Mouse (Mus musculus) cerebellum, adult 9-11 months (tissue): ENCODE data around the gene Abcg5.

ENCODE experiments used
- DNase-seq: peaks from one replicate; pipeline ENCODE4 v3.0.0; 2022

Gene Abcg5

GRCm38 (mm10) chr17:84642324-84642723, 40.5 kb downstream of the Abcg5 start:
- DNase-seq = no peak

- no peak for DNase-seq
Observed at GRCm38 (mm10) chr17:84641893-84642292, 40.9 kb downstream of the Abcg5 start.

- no peak for DNase-seq
Observed at GRCm38 (mm10) chr17:84639796-84640378, 42.9 kb downstream of the Abcg5 start.

- no peak for DNase-seq
Observed at GRCm38 (mm10) chr17:84637971-84638370, 44.8 kb downstream of the Abcg5 start.

DNA sequence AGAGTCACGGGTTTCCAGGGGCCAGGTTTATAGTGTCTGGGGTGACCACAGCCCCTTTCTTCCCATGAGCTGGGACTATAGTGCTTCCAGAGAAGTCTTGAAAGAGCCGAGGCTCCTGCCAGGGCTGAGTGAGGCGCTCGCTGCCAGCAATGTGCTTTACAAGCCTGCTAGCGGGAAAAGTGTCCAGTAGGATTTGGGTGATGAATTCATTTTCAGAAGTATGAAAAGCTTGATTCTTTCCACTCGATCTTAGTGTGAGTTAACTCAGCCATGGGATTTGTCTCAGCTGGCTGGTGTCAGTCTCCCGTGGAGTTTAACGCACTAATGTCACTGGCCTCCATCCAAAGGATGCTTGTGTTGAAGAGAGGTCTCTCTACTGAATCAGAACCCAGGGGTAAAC, 46.5 kb downstream of the Abcg5 start:
- no peak for DNase-seq

GRCm38 (mm10) chr17:84633443-84633842, 49.4 kb downstream of the Abcg5 start:
- no peak for DNase-seq

DNA sequence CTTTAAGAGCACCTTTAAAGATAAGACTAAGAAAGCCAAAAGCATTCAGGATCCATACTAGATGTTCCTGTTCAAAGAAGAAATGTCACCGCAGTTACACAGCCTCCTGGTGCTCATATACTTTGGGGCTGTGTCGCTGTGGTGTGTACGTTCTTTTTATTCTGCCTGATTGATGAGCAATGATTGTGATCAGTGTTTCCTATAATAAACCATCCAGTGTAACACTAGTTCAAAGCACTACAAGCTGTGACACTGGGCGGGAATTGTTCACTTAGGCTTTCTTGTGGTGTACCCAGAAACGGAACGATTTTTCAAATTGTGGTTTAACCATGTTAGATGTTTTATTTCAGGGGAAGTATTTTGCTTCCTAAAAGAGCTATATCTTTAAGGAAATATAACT, 51.0 kb downstream of the Abcg5 start:
- no peak for DNase-seq

- DNase-seq = no peak
Observed at GRCm38 (mm10) chr17:84628611-84629010, 54.2 kb downstream of the Abcg5 start.

DNA sequence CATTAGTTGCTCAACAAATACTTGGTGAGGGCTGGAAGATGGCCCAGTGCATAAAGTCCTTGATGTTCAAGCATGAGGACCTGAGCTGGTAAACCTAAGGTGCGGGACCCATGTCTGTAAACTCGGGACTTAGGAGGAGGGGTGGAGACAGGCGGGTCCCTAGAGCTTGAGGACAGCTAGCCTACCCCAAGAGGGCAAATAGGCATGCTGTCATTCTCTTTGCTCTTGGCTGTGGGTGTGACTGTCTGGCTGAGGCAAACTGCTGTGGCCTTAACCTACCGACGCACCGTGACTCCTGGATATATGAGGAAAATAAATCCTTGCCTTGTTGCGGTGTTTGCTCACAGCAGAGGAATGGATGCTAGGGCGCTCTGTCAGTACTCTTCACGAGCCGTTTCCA, 55.1 kb downstream of the Abcg5 start:
- no peak for DNase-seq

- DNase-seq = peak; percentile 46
Observed at GRCm38 (mm10) chr17:84626857-84627305, 55.9 kb downstream of the Abcg5 start.

DNA sequence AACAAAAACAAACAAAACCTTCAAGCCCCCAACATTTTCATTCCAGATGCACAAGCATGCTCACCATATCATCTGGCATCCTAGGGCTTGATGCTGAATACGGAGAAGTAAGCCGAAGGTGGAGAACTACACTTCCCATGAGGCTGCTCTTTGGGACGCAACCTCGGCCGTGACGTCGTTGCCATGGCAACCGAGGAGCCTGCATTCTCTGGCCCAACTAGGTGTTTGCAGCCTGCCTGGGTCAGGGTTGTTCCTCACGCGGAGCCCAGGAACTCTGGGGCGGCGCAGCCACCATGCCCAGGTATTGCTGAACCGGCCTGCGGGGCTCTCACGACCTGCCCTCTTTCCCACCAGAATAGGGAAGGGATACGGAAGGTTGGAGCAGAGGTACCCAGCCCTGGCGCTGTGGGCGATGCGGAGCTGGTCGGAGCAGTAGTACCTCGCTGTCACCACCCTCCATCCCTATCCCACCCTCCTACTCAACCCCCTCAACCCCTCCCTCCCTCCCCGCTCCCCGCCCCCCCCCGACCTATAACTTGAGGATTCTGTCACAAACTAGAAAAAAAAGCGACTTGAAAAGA, 56.4 kb downstream of the Abcg5 start, which contains the start of gene Dync2li1:
Gene Dync2li1, plus strand, starts transcription at position 221 of the 581 bp plus-strand sequence.
- peak; percentile 93 for DNase-seq

DNA sequence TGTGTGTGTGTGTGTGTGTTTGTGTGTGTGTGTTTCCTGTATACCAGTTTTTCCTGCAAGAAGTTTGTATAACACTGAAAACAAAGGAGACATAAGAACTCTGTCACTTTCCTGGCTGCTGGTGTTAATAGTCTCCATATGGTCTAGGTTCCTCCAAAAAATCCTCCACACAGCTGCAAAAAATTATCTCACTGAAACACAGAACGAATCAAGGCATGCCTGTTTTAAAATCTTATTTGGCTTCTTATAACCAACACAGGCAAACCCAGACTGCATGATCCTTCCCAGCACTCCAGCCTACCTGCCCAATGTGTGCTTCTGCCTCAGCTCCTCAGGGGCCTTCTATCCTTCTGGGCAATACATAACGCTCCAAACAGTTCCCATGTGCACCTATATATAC, 59.9 kb downstream of the Abcg5 start:
- no peak for DNase-seq

DNA sequence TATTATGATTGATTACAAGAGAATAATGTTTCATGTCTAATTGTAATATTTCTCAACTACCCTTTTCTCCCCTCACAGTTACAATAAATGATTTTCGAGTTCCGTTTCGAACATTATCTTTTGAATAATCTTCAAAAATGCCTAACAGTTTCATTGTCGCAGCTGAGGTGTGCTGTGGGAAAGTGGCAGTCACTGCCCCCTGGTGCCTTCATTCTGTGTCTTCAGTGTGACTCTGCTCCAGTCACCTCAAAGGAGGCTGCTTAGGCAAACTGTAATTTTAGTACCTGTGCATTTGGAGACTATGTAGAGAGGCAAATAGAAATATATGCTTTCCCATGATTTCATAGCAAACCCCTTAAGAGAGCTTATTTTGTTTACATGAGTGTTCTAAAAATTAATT, 60.8 kb downstream of the Abcg5 start:
- no peak for DNase-seq

DNA sequence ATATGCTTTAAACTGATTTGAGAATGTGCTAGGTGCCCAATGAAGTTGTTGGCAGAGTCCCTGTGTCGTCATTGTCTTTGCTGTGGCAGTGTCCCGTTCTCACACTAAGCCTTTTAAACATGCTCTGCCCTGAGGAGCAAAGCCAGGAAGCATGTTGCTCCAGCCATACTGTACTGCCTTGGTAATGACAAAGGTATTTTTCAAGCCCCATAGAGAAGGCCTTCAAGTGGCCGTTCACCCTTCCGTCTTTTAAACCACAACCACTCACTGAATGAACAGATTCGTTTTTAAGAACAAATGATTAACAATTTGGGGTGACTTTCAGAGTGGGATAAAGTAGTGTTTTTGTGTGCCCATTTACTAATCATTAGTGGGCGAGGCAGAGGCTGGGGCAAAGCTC, 61.6 kb downstream of the Abcg5 start:
- DNase-seq = no peak

DNA sequence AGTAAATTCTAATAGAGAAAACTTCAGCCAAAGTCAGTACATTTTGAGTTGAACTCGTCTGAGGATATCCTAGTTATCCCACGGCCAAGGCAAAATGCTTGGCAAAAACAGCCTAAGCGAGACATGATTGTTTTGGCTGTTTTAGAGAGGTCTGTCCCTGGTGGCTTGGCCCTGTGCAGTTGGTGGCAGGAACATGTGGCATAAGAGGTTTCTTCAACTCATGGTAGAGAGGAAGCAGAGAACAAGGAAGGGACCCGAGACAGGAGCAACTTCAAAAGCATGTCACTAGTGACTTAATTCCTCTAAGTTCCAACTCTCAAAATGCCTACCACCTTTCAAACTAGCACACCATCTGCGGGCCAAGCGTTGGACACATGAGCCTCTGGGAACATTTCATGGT, 62.2 kb downstream of the Abcg5 start:
- DNase-seq = no peak

- no peak for DNase-seq
Observed at GRCm38 (mm10) chr17:84620076-84620475, 62.7 kb downstream of the Abcg5 start.

- no peak for DNase-seq
Observed at GRCm38 (mm10) chr17:84619112-84619511, 63.7 kb downstream of the Abcg5 start.

GRCm38 (mm10) chr17:84617953-84618352, 64.9 kb downstream of the Abcg5 start:
- no peak for DNase-seq

- no peak for DNase-seq
Observed at GRCm38 (mm10) chr17:84616526-84617074, 66.2 kb downstream of the Abcg5 start.

- no peak for DNase-seq
Observed at GRCm38 (mm10) chr17:84615811-84616210, 67.0 kb downstream of the Abcg5 start.

DNA sequence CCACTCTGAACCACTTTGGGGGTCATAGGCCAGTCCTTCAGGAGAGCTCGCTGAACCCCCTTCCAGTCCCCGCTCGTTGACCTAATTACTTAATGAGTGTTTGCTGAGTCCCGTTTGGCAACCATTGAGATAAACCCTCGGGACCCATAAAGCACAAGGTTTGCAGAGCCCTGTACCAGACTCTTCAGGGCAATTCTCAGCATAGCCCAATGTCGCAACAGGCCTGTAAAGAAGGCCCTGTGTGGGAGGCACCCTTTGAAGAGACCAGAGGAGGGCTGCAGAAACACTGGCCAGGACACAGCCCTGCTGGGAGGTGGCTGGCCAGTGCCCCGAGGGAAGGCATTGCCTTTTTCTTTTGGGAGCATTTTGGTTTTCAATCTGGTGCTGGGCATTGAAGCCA, 70.8 kb downstream of the Abcg5 start:
- no peak for DNase-seq

DNA sequence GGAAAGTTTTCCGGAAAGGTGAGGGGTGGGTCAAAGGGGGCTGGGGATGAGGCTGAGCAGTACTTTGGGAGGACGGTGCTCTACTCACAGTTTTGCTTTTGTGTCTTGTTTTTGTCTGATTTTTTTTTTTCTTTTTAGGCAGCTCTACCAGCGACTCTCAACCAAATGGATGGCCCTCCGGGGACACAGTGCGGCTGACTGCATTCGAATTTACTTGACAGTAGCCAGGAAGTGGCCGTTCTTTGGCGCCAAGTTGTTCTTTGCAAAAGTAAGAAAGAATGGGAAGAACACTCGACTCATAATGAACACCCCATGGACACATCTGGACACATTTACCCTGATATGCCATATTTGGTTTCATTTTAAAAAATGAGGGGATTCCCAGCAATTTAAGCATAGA, 71.3 kb downstream of the Abcg5 start:
- no peak for DNase-seq

DNA sequence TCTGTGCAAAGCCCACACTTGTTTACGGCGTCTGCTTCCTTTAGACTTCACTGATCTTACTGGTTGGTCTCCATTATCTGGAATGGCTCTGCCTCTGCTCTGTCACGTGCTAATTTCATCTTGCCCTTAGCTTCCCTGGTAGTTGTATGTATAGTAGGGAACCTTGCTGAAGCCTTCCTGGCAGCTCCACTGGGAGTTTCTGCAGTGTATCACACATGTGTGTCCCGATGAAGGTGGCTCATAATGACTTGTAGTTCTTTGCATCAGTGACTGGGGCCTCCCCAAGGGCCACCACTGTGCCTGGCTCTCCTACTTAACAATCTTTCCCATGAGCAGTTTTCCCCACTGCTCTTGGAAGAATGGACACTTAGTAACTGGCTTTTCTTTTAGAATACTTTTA, 74.2 kb downstream of the Abcg5 start:
- no peak for DNase-seq
